Mouse (Mus musculus): Measurements from ENCODE around the gene Eif2s2.

GRCm38 (mm10) chr2:154876621-154877020 lies 16.1 kb downstream of the Eif2s2 start:
- TF ChIP-seq GATA1 (IDR thresholded peaks at IDR 0.05; ENCODE audit: borderline replicate concordance, low read length) (no peak), FLI1 (IDR thresholded peaks at IDR 0.05; ENCODE audit: low read length) (no peak)
